Mouse (Mus musculus): Measurements from ENCODE around the gene Epha4.
A peak's percentile ranks its signal among the peaks of the same experiment; 100 is the strongest.

The Epha4 gene

DNA sequence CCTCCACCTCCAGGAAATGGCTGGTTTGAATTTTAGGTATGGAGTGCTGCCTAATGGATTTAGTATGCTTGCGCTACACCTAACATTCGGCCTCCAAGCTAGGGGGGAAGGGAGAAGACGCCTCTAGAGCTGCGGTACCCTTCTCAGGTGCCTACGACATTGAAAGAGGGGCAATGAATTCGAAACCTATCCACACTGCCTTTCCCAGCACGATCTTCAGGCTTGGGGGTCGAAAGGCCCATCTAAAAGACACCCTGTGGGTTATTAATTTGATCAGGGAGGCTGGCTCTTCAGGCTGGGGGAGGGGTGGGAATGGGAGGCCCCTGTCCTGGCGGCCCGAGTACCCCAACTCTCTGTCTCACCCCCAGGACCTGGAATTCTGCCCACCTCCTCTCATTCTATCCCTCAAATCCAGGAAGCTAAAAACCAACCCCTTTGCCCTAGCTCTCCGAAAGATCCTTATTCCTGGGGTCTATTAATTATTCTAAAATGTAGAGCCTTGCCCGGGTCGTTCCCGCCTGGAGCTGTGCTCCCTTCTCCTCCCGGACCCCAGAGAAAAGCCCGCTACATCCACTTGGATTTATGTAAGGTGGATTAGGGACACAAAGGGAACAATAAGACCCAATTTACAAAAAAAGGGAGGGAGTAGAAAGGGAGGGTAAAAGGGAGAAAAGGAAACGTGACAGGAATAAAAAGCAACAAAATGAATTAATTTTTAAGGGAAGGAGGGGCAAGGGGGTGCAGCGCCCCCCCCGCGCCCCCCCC lies 2.3 kb downstream of the Epha4 start:
- DNase-seq (ENCODE audit: low spot score), result no peak

DNA sequence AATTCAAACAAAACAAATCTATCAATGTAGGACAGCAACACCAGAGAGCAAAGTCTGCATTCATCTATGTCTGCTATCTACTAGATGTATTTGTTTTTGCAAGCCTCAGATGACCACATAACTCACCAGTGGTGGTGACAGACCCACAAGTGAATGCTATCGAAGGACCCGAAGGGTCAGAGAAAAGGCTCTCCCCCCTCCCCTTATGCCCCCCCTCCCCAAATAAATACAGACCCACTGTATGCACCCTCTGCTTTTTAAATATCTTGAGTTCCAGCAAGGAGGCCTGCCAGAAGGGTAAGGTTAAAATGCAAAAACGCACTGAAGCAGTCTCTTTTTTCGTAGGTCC lies 2.9 kb downstream of the Epha4 start:
- DNase-seq (ENCODE audit: low spot score), result no peak

GRCm38 (mm10) chr1:77511372-77512058 lies 3.4 kb downstream of the Epha4 start:
- no peak for DNase-seq (ENCODE audit: low spot score)

GRCm38 (mm10) chr1:77510623-77511022 lies 4.3 kb downstream of the Epha4 start:
- DNase-seq (ENCODE audit: low spot score), result no peak

- DNase-seq (ENCODE audit: low spot score), result no peak
Observed at GRCm38 (mm10) chr1:77506856-77507200, 8.1 kb downstream of the Epha4 start.

DNA sequence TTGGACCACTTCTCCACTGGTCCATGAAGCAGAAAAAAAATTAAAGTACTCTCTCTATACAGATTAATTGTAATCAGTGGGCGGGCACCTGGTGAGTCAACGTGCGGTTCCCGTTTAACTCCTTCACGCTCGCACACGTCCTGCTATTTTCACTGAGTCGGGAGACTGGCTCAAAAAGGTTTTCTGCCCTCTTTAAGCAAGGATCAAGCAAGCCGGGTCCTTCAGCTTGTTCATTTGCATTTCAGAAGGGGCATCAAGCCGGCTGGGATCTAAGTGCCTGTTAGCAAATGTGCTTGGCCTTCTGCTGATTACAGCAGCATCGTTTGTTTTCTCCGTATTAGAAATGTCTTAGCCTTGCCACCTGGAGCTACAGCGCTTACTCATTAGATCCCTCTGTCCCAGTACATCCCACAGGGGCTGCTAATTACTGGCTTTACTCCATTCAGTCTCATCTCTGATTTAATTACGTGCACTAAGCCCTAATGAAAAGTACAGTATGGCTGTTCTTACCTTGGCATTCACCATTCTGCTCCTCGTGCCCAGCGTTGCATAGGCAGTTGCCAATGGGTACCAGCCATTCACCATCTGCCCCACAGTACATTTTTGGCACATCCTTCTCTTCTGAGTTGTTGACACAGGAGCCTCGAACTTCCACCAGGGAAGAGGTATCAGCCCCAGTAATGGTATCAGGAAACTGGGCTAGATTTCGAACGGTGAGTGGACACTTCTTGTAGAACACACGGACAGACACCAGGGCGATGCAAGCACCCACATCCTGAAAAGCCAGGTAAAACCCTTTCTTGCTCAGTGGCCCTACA lies 8.6 kb downstream of the Epha4 start:
- peak; percentile 43 for DNase-seq (ENCODE audit: low spot score)

DNA sequence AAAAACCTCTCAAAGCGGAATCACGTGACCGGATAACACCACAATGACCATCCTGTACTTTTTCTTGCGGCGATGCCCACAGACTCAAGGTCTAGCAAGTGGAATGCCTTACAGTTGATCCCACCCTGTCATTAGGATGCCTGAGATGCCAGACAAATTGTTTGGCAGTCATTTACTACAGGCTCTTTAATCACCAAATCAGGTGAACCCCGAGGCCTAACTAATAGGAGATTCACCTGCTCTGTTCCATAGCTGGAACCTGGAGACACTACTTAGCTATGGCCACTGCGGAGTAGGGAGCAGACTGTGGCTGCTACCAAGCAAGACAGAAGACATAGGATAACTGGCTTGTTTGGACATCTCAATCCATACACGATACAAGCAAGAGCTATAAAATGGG lies 9.6 kb downstream of the Epha4 start:
- no peak for DNase-seq (ENCODE audit: low spot score)

DNA sequence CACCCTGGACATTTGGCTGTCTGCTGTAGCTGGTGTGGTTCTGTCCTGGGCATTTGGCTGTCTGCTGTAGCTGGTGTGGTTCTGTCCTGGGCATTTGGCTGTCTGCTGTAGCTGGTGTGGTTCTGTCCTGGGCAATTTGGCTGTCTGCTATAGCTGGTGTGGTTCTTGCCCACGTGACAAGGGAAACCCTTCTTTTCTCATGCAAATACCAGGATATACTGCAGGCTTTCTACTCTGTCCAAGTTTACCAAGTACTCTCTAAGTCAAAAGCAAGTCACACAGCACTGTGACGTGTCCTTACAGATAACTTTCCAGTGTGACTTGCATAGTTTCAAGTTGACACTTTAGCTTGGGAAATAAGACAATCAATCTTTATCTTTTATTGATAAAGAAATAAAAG lies 10.1 kb downstream of the Epha4 start:
- no peak for DNase-seq (ENCODE audit: low spot score)

GRCm38 (mm10) chr1:77503711-77504181 lies 11.1 kb downstream of the Epha4 start:
- peak; percentile 47 for DNase-seq (ENCODE audit: low spot score)

DNA sequence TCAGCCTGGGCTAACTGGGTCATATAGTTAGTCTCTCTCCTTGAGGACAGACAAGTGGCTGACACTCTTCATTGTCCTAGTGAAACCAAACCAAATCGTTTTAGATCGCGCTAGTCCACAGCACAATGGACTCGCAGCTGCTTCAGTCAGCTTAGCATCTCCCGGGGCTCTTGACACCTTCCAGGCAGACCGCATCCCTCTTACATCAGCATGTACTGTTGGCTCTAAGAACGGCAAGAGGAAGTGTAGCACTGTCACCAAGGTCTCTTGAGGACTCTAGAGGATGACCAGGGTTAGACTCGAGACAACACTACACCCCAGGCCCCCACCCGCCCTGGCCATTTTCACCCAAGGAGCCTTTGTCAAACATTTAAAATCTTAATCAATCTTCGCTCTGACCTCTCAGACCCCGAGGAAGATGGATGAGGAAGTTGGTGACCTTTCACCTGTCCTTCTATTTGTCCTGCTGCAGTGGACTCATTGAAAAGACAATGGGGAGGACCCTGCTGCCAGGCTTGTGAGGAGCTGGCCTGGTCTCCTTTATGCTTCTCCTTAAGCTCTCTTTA lies 12.3 kb downstream of the Epha4 start:
- no peak for DNase-seq (ENCODE audit: low spot score)

- no peak for DNase-seq (ENCODE audit: low spot score)
Observed at GRCm38 (mm10) chr1:77501363-77501933, 13.4 kb downstream of the Epha4 start.

GRCm38 (mm10) chr1:77497506-77497905 lies 17.4 kb downstream of the Epha4 start:
- no peak for DNase-seq (ENCODE audit: low spot score)

- no peak for DNase-seq (ENCODE audit: low spot score)
Observed at GRCm38 (mm10) chr1:77496468-77497181, 18.3 kb downstream of the Epha4 start.

DNA sequence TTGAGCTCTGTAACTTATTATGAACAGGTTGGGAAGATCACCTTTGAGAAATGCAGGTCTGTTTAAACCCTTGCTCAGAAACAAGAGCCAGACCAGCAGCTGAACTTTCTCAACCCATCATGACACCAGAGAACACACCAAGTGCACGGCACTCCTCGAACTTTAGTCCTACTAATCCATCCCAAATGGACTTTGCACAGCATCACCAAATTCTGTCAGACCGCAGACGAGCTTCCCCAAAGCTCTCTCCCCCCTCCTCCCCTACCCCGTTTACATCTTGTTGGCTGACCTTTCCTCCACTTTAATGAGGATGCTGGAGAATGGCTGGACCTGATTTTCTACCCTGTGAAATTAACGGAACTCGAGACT lies 19.1 kb downstream of the Epha4 start:
- no peak for DNase-seq (ENCODE audit: low spot score)

GRCm38 (mm10) chr1:77495030-77495789 lies 19.7 kb downstream of the Epha4 start:
- no peak for DNase-seq (ENCODE audit: low spot score)

GRCm38 (mm10) chr1:77493841-77494635 lies 20.9 kb downstream of the Epha4 start:
- no peak for DNase-seq (ENCODE audit: low spot score)

- no peak for DNase-seq (ENCODE audit: low spot score)
Observed at GRCm38 (mm10) chr1:77490166-77490565, 24.7 kb downstream of the Epha4 start.

DNA sequence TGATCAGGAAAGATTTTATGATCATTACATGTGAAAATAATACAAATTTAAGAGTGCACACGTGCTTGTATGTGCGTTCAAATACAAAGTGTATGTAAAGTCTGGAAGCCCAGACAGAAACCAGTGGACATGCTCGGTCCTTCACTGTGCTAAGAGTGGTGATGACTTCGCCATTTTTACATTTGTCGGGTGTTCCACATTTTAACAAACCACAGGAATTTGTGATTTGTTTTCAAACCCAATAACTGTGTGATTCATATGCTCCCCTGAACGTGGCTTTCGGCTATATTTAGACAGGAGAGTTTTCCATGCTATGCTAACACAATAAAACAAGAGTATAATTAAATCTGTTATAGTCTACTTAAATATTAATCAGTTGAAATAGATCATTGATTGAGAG lies 25.5 kb downstream of the Epha4 start:
- DNase-seq (ENCODE audit: low spot score), result no peak

- DNase-seq (ENCODE audit: low spot score), result no peak
Observed at GRCm38 (mm10) chr1:77487856-77488462, 26.9 kb downstream of the Epha4 start.
